Mouse (Mus musculus): ENCODE data around the gene Zfp385c.
"Not testable (repeated sequence)": the region's sequence is repeated elsewhere in the genome, so short reads cannot be mapped to it uniquely, and the experiment has no call there.

The Zfp385c gene

DNA sequence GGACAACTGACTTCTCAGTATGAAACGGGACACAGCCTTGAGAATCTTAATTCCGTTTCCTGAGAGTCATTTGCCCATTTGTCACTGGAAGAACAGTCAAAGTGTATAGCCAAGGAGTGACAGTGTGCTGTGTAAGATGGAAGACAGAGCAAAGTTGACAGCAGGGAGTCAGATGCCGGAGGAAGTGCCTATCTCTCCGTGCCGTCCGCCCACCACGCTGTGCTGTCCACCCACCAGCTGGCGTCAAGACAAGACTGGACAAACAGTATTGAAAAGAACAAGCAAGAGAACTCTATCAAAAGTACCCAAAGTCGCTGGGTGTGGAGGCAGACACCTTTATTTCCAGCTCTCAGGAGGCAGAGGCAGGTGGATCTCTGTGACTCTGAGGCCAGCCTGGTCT is 89.1 kb downstream of the Zfp385c start:
- no peak for DNase-seq (ENCODE audit: extremely low read depth, low read depth, low spot score)

DNA sequence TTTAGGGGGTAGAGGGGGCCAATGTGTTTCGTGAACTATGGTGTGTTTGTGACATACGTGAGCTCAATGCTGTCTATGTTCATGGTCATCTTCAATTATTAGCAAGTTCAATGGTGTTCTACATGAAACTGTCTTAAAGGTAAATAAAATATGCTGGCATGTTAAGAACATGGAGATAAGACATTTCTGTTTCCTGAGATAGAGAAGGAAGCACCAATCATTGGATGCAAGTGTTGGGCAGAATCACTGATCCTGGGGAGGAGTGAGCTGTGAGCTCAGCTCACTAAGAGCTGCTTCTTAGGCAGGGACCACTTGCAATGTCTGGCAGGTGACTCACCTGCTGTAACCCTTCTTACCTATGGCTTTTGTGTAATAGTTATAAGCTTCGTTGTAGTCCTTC is 90.9 kb downstream of the Zfp385c start:
- no peak for DNase-seq (ENCODE audit: extremely low read depth, low read depth, low spot score)

DNA sequence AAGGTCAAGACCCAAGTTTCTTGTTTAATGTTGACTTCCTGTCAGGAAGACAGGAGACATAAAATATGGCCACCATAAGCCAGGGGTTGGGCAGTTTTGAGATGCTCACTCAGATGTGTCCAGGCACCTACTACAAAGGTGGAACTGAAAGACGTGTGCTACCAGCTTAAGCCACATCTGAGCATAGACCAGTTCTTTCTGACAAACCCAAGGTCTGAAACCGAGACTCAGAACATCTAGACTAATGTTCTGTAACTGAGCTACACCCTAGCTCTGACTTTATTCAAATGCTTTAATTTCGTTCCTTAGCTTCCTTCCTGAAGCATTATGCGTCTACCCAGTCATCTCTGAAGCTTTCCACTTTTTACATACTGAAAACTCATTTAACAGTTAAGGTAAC is 94.2 kb downstream of the Zfp385c start:
- no peak for DNase-seq (ENCODE audit: extremely low read depth, low read depth, low spot score)

DNA sequence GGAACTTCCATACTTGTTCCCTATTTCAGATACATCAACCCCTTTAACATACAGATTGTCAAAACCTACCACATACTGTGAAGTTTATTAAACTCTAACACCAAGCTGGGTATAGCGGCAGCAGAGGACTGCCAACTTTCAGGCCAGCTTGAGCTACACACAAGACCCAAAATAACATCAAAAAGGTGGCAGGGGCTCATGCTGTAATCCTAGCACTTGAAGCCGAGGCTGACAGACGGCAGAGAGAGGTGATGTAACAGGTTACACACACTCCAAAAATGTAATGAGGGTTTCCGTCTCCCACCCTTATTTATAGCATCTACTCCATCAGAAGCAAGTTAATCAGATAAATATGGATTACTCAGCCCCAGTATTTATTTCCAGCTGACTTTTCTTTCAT is 96.7 kb downstream of the Zfp385c start:
- DNase-seq (ENCODE audit: extremely low read depth, low read depth, low spot score), result no peak

DNA sequence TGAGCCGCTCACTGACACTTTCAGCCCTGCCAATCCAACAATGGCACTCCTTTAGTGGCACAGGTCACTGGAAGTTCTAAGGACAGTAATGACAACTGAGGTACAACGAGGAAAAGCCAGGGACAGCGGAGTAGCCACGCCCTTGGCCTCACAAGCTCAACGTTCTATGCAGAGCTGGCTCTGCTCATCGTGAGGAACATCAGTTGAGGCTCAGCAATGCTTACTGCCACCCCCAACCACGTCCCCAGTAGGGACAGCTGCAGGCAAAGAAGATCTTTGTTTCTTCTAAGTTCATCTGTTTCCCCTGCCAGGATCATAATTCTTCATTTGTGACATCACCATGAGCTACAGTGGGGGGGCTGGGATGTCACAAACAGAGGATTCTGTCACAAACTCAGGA is 97.6 kb downstream of the Zfp385c start:
- DNase-seq (ENCODE audit: extremely low read depth, low read depth, low spot score), result no peak

DNA sequence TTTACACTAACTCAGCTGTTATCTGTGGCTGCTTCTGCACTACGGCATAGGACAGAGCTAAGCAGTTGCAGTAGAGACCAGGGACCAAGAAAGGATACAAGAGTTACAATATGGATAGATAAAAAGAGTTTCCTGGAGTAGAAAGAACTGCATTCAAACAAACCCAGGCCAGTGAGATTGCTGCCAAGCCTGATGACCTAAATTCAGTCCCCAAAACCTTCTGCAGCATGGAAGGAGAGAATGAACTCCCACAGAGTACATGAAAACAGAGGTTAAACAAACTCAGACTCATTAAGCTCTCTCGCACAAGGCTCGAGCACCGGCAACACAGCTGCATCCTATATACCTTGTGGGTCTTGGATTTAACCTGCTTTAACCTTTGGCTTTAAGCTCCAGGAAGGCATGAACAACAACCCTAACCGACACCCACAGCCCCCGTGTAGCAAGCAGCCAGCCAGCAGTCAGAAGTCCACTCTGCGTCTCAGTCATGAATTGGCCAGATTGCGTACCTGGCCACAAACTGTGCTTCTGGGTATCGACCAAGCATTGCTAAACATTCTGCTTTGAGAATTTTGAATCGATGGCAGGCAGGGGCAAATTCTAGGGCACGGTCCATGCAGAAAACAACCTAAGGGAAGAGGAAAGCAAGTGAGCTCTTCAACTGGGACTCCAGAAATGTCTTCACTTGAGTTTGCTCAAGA is 99.8 kb downstream of the Zfp385c start:
- no peak for DNase-seq (ENCODE audit: extremely low read depth, low read depth, low spot score)

DNA sequence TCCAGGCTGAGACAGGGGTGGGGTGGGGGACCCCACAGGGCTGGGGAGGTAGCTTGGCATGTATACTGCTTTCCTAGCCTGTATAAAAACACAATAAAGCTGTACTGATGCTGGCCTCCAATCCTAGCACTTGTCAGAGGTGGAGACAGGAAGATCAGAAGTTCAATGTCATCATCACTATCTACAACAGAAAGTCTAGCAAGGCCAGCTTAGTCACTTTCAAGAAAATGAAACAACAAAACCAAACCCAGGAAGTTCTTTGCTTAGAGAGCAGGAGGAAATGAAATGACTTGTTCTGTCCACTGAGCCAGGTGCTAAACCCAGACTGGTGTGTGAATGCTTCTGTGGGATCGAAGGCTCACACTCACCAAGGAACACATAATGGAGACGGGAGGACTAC is 103.8 kb downstream of the Zfp385c start:
- DNase-seq (ENCODE audit: extremely low read depth, low read depth, low spot score), result no peak

DNA sequence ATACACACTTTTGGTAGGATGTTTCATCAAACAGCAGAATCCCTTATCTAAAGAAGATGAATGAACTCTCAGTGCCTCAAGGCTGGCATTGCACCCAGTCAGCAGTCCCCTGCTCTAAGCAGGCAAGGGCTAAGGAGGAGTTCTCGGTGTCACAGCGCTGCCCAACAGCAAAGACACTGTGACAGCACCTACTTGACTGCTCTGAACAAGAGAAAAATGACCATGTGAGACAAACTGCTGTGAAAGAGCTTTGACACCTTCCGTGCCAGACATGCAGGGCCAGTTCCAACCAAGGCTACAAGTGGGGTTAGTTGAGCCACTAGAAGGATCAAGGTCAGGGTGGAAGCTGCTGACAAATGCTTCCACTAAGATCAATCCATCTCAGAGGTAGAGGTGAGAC is 107.1 kb downstream of the Zfp385c start:
- DNase-seq (ENCODE audit: extremely low read depth, low read depth, low spot score), result no peak

DNA sequence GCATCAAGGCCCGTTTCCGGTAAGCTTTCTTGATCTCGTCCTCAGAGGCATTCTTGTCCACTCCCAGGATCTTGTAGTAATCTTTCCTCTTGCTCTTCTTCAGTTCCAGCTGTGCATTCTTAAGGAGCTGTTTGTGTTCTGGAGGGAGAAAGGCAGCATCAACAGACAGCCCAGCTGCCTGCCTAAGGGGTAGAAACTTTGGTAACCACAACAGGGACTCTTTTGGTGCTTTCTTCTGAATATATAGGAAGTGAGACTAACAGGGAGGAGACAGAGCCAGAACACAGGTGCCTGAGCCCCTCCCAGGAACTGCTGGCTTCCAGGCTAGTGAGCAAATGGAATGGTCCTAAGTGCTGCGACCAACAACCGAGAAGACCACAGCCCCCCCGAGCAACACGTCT is 107.7 kb downstream of the Zfp385c start:
- DNase-seq (ENCODE audit: extremely low read depth, low read depth, low spot score), result no peak

DNA sequence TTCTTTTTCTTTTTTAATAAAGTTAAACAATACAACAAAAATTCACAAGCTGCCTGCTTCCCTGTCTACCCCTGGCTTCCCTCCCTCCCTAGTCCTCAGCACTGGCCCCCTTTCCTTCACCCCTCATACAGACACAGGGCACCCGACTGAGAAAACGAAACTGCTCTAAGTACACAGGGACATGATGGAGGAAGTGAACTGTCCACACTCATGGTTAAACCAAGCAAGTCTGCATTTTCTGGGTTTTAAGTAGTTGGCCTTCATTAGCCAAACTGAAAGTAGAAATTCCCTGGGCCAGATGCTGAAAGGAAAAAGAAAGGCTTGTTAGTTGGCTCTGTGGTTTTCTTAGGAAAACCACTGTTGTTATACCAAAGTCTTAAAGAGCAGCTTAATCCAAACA is 109.4 kb downstream of the Zfp385c start:
- DNase-seq (ENCODE audit: extremely low read depth, low read depth, low spot score), result no peak

DNA sequence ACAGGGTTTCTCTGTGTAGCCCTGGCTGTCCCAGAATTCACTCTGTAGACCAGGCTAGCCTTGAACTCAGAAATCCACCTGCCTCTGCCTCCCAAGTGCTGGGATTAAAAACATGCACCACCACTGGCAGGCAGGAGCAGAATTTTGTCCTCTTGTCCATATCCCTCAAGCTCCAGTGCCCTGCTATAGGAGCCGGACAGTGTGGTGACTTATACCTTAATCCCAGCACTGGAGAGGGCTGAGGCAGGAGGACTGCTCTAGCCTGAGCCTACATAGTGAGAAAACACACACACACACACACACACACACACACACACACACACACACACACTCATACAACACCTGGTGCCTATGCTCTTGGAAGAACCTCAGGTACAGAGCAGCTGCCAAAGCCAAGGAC is 109.8 kb downstream of the Zfp385c start:
- not testable (repeated sequence) for DNase-seq (ENCODE audit: extremely low read depth, low read depth, low spot score)

DNA sequence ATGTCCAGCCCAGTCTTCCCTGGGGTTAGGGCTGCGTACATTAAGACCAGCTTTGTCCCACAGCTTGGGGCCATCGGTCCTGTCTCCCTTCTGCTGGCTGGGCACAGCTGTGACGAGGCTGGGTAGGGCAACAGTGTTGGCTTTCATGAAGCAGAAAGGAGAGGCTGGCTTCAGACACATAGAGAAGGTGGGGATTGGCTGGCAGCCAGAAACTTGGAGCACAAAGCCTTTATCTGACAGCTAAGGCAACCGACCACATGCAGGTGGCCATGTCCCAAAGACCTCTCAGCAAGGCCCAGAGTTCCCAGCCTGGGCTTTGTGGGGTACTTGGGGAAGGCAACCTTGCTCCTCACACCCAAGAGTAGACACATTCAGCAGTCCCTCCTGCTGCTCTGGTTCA is 110.5 kb downstream of the Zfp385c start:
- no peak for DNase-seq (ENCODE audit: extremely low read depth, low read depth, low spot score)

DNA sequence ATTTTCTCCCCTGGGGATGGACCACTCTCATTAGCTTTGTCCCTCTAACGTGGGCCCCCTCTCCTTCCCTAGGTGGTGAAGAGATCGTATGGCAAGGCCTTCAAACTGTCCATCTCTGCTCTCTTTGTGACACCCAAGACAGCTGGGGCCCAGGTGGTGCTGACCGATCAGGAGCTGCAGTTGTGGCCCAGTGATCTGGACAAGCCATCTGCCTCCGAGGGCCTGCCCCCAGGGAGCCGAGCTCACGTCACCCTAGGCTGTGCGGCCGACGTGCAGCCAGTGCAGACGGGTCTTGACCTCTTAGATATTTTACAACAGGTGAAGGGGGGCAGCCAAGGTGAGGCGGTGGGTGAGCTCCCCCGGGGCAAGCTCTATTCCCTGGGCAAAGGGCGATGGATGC is 112.0 kb downstream of the Zfp385c start:
- DNase-seq (ENCODE audit: extremely low read depth, low read depth, low spot score), result no peak

DNA sequence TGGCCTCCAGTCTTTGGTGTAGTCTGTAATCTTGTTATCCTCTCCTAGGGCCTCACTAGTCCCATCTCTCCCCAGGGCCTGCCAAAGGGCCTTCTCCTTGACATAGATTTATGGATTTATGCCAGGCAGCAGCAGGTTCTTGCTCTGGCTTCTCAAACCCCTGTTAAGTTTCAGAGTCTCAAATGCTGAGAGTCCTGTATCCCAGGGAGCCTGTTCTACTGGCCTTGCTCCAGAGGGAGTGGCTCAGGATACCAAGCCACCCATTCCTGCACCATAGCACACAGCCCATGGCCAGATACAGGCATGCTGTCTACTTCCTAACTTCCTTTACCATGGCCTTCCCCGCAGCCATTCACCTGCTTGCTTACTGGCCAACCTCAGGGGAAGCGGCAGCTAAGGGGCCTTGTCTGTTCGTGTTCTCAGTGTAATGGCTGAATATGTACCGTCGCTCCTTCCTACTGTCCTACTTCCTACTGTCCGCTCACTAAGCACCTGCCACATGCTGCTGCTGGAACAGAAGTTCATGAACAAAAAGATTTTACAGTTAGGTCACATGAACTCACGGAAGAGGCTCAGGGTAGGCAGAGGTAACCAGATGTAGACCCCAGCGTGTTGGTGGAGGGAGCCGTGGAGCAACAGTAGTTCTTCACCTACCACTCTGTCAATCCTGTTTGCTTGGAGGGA is 113.0 kb downstream of the Zfp385c start:
- DNase-seq (ENCODE audit: extremely low read depth, low read depth, low spot score), result no peak

DNA sequence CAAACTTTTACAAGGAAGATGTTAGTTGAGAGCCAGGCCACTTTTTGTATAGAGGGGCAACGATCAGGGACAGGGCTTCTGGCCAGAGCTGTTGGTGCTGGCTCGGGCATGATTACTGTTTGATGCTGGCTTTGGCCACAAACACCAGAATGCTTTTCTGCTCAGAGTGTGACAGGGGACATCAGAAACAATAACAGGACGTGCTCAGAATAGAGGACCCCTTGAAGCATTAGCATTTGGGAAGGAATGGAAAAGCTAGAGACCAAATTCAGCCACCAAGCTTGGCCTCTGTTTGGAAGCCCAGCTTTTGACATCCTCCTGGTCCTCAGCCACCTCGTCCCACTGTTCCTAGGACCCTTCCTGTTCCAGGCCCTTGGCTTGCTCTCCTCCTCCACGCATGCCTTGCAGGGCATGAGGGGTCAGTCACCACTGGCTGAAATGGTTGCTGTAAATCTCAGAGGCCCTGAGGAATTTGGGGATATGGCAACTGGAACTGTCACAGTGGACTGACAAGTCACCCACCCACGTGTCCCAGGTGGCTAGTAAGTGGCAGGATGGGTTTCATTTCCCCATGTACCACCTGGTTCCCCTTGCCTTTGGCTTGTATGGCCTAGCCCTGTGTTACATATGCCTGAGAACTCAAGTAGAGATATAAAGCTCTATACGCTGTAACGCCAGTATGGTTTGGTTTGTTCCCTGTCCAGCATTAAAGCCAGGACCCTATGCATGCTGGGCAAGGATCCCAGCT is 114.2 kb downstream of the Zfp385c start:
- no peak for DNase-seq (ENCODE audit: extremely low read depth, low read depth, low spot score)

Measured in fat pad, adult 2 months (tissue).